Mouse (Mus musculus): ENCODE measurements at regions not wholly inside any gene's neighbourhood (a gene's known extent, or its start where the extent isn't known, plus 50 kb on each side); places are given as distances from the start of the nearest gene placed in this dataset.

GRCm38 (mm10) chr1:127062430-127062829 lies 142.4 kb upstream of the Mgat5 start:
- TF ChIP-seq CTCF (IDR thresholded peaks at IDR 0.05; ENCODE audit: extremely low read depth, insufficient read length, insufficient replicate concordance, low read depth, low read length) (no peak), POLR2A (IDR thresholded peaks at IDR 0.05; ENCODE audit: low read depth, low read length) (no peak)

Data from small intestine, adult 2 months (tissue).